Mouse (Mus musculus): ENCODE data around the gene Socs2. TPM values are rescaled to one million over a fixed set of nuclear protein-coding genes. Genes with fewer than 3 reads are reported as not detected.

Gene Socs2
- 30.7 and 39.6 TPM in 2 replicates for polyA plus RNA-seq (2016; fragmentation: Nextera tagmentation; extraction: Ambion mirVana)

DNA sequence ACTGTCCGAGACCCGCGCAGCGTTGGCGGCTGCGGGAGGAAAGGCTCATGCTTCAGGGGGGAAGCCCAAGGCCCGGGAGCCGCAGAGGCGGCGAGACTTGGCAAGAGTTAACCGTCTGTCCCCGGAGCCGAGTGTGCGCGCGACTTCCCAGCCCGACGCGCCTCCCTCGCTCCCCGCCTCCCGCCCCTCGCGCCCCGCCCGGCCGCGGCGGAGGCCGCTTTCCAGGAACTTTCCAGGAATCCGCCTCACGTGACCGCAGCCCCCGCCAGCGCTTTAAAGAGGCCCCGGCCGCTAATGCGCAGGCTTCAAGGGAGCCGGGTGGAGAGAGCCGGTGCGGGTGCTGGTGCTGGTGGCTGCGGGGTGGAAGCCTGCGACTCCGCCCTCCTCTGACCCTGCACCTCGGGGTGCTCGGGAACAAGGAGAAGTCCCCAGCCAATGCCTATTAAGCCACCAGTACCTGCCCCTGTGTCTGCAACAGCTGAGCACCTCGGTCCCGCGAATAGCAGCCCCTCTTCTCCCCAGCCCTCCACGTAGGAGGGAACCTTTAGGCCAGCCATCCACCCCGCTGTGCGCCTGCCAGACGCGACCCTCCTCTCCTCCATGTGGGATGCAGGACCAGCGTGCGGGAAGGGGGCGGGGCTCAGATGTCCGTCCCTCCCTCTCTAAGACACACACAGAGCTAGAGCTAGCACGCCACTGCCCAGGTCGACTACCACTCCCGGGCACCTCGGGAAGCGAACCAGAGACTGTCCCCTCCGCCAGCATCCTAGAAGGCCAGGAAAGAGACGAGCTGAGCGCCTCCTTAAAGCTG lies at the start of gene Socs2:
Socs2 (minus strand) TSS at position 496 of the 811 bp plus-strand sequence.
- peak within 1 kb of the TSS; percentile 89 for H3K27ac ChIP-seq
- WGBS: under 1% methylated on average over 66 of the region's 66 CpGs
- H3K4me3 ChIP-seq: peak within 1 kb of the TSS; percentile 79
- H3K27me3 ChIP-seq (ENCODE audit: insufficient read depth, poor library complexity, severe bottlenecking): peaks cover 20% of the 10 kb centered on the region
- peaks cover 29% of the 10 kb centered on the region for H3K4me1 ChIP-seq
- peak; percentile 96 for DNase-seq (ENCODE audit: low spot score)
- H3K9me3 ChIP-seq: no peaks in the 10 kb centered on the region
- no peaks in the 10 kb centered on the region for H3K36me3 ChIP-seq

DNA sequence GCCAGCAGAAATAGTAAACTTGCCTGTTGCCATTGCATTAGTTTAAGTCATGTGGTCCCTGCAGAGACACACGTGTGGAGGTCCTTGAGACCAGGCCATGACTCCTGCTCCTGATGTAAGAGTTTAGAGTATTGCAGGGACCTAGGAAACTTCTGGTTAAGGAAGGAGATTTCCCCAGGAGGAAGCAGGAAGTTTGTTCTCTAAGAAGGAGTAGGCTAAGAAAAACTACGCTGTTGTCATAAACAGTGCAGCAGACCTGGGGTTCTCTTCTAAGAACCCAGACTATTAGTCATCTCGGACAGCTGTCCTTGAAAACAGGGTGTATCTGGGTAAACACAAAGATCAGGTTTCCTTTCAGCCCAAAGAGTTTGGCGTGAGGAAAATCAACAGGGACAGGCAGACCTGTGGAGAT lies 48.5 kb upstream of the Socs2 start:
- Histone ChIP-seq H3K36me3 (no peaks in the 10 kb centered on the region), H3K27ac (no peak overlapping the region), H3K4me1 (peaks cover 7% of the 10 kb centered on the region; the same call in 1 of the 2 replicates), H3K9me3 (no peaks in the 10 kb centered on the region), H3K27me3 (ENCODE audit: insufficient read depth, poor library complexity, severe bottlenecking) (no peaks in the 10 kb centered on the region), H3K4me3 (no peak overlapping the region)
- no peak for DNase-seq (ENCODE audit: low spot score)
- WGBS: 33% methylated on average over 4 of the region's 4 CpGs

DNA sequence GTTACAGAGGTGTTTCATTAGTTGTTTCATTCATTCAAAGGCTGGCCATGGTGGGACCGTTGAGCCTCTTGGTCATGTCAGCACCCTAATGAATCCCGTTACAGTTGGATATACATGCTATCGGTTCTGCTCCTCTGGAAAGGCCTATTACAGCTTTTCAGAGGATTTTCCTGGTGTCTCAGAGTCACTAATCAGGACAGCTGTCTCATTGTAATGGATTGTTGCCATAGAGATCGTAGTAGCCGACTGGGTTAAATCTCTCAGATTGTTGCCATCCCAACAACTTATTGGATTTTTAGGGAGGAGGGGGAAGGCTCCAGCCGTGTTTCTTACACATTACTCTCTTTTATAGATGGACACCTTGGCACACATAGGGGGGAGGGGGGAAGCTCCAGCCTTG lies 47.5 kb upstream of the Socs2 start:
- Histone ChIP-seq H3K4me3 (no peak overlapping the region), H3K27ac (no peak overlapping the region), H3K9me3 (no peaks in the 10 kb centered on the region), H3K4me1 (peaks cover 7% of the 10 kb centered on the region; the same call in 1 of the 2 replicates), H3K36me3 (no peaks in the 10 kb centered on the region), H3K27me3 (ENCODE audit: insufficient read depth, poor library complexity, severe bottlenecking) (no peaks in the 10 kb centered on the region)
- WGBS: 74% methylated on average over 6 of the region's 6 CpGs
- DNase-seq (ENCODE audit: low spot score): no peak

DNA sequence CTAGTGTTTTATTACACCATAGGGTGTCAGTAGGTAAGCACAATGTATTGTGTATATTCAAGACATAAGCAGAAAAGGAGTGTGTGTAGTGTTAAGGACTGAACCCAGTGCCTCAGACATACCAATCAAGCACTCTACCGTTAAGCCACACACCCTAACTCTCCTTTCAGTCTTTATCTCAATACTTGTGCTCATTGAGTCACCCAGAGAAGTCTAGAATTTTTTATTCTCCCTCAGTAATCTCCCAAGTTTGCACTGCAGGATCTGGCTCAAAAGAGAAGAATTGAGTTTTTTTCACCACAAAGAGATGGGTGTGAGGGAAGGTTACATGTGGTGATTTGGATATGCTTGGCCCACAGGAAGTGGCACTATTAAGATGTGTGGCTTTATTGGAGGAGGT lies 45.3 kb upstream of the Socs2 start:
- no peak for DNase-seq (ENCODE audit: low spot score)
- no peak overlapping the region for H3K27ac ChIP-seq
- WGBS: 53% methylated on average over 1 of the region's 1 CpGs

DNA sequence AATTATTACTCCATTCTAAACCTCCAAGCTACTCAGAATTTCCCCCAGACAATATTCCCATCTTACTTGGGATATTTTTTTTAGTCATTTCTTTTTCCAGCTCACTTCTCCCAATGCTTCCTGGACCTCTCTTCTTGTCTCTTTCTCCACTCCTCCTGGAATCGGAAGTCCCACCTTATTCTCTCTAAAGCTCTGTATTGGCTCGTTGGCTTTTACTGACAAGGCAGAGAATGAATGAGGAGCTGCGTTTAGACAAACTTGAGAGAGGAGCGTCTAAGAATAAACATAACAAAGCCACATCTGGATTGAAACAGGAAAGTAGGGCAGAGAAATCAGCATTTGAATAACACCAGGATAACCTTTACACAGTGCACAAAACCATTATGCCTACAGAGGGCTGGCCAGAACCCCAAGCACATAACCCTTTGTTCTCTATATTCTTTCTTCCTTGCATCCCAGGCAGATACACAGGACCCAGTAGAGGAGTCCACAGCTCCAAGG lies 44.1 kb upstream of the Socs2 start:
- Histone ChIP-seq H3K4me1 (peaks cover 7% of the 10 kb centered on the region; the same call in 1 of the 2 replicates), H3K9me3 (no peaks in the 10 kb centered on the region), H3K36me3 (no peaks in the 10 kb centered on the region), H3K4me3 (no peak overlapping the region), H3K27me3 (ENCODE audit: insufficient read depth, poor library complexity, severe bottlenecking) (no peaks in the 10 kb centered on the region; the same call in 1 of the 2 replicates), H3K27ac (no peak overlapping the region)
- WGBS: 68% methylated on average over 4 of the region's 4 CpGs
- DNase-seq (ENCODE audit: low spot score): no peak

More for the DNA sequence above, 45.3 kb upstream of the Socs2 start:
- Histone ChIP-seq H3K4me1 (peaks cover 7% of the 10 kb centered on the region; the same call in 1 of the 2 replicates), H3K27me3 (ENCODE audit: insufficient read depth, poor library complexity, severe bottlenecking) (no peaks in the 10 kb centered on the region; the same call in 1 of the 2 replicates), H3K9me3 (no peaks in the 10 kb centered on the region), H3K36me3 (no peaks in the 10 kb centered on the region), H3K4me3 (no peak overlapping the region)

DNA sequence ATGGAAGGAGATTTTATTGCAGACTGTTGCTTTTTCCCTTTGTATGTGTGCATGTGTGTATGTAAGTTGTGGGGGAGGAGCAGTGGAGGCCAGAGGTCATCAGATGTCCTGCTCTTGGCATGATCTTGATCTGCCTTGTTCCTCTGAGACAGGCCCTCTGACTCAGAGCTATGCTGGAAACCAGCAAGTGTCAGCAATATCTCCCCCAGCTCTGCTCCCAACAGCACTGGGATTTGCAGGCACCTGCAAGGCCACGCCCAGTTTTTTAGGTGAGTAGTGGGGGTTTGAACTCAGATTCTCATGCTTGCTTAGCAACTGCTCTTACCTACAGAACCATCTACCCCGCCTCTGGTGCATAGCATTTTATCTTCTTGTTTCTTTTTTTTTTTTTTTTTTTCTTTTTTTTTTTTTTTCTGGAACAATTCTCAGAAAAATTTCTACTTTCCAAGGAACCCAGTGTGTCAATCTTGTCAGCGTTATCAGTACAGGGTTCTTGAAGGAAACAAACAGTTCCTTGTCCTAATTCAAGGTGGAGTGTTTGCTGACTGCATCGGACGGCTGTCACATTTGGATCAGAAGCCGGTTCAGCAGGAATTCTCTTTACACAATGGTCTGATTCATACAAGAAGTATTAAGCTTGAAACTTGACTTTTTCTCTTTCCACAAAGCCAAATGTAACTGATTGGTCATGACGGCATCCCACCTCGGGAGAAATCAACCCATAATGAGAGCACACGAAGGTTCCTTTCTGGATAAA lies 41.2 kb upstream of the Socs2 start:
- no peak for DNase-seq (ENCODE audit: low spot score)
- no peaks in the 10 kb centered on the region for H3K4me1 ChIP-seq
- WGBS: 79% methylated on average over 9 of the region's 9 CpGs
- no peaks in the 10 kb centered on the region; the same call in 1 of the 2 replicates for H3K27me3 ChIP-seq (ENCODE audit: insufficient read depth, poor library complexity, severe bottlenecking)
- no peak overlapping the region for H3K27ac ChIP-seq
- H3K9me3 ChIP-seq: no peaks in the 10 kb centered on the region
- H3K36me3 ChIP-seq: no peaks in the 10 kb centered on the region
- no peak overlapping the region for H3K4me3 ChIP-seq

DNA sequence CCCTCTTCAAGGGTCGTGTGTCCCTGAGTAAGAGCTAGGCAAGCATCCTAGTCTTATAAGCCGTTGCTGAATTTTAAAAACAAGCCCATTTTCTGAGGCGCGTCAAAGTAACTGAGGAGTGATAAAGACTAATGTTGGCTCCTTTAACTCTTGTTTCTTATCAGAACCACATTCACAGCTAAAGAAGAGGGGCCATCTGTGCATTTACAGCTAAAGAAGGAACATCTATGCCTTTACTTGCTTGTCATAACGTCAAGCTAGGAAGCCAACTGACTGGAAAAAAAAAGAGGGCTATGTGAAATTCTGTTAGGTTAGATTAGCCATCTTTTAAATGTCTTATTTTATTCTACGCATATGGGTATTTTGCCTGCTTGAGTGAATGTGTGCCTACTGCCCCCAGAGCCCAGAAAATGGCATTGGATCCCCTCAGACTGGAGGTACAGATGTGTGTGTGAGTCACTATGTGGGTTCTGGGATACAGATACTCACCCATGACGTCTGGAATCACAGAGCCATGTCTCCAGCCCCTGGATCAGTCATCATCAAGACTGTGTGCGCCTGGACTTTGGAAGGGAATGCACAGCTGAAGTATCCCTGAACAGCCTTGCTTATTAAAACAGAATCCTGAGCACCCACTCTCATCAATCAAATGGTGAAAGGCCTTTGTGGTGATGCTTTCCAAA lies 40.5 kb upstream of the Socs2 start:
- no peaks in the 10 kb centered on the region for H3K36me3 ChIP-seq
- no peak overlapping the region for H3K27ac ChIP-seq
- no peaks in the 10 kb centered on the region for H3K9me3 ChIP-seq
- WGBS: 70% methylated on average over 8 of the region's 8 CpGs
- H3K4me1 ChIP-seq: no peaks in the 10 kb centered on the region
- no peak for DNase-seq (ENCODE audit: low spot score)
- H3K27me3 ChIP-seq (ENCODE audit: insufficient read depth, poor library complexity, severe bottlenecking): no peaks in the 10 kb centered on the region; the same call in 1 of the 2 replicates
- H3K4me3 ChIP-seq: no peak overlapping the region

DNA sequence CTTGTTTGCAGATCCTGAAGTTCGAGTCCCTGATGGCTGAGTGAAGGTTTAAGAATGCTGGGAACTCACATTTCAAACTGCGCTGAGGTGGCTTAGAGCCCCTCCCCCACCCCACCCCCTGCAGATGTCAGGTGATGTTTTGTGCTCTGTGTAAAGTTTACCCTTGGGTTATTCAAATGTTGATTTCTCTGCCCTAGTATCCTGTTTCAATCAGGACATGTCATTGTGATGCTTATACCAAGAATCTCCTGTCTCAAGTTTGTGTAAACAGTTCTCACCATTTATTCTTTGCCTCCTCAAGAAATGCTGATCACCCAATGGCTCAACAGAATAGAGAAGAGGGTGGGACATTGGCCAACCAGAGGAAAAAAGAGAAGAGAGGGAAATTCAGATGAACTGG lies 39.1 kb upstream of the Socs2 start:
- DNase-seq (ENCODE audit: low spot score): no peak
- 53% methylated on average over 2 of the region's 2 CpGs for WGBS
- no peaks in the 10 kb centered on the region for H3K9me3 ChIP-seq
- no peaks in the 10 kb centered on the region for H3K36me3 ChIP-seq
- H3K27me3 ChIP-seq (ENCODE audit: insufficient read depth, poor library complexity, severe bottlenecking): no peaks in the 10 kb centered on the region; the same call in 1 of the 2 replicates
- H3K27ac ChIP-seq: no peak overlapping the region
- H3K4me3 ChIP-seq: no peak overlapping the region
- H3K4me1 ChIP-seq: no peaks in the 10 kb centered on the region

DNA sequence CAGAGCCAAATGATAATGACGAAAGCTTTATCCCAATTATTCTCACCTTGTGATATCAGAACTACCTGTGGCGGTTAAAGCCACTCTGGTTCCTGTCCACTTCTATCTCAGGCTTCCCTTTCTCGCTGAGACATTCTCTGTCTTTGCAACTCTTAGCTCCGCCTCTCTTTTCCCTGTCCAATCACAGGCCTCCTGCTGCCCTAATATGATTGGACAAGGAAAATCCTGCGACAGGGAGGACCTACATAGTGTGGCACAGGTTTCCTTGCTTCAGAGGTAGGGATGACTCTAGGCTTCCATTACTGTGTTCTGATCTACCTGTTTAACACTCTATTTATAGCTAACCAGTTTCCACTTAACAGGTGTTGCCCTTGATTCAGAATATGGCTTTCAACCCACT lies 36.3 kb upstream of the Socs2 start:
- Histone ChIP-seq H3K9me3 (no peaks in the 10 kb centered on the region), H3K4me3 (no peak overlapping the region), H3K27ac (no peak overlapping the region), H3K4me1 (peaks cover 8% of the 10 kb centered on the region), H3K27me3 (ENCODE audit: insufficient read depth, poor library complexity, severe bottlenecking) (no peaks in the 10 kb centered on the region), H3K36me3 (no peaks in the 10 kb centered on the region)
- DNase-seq (ENCODE audit: low spot score): no peak
- 80% methylated on average over 5 of the region's 5 CpGs for WGBS

DNA sequence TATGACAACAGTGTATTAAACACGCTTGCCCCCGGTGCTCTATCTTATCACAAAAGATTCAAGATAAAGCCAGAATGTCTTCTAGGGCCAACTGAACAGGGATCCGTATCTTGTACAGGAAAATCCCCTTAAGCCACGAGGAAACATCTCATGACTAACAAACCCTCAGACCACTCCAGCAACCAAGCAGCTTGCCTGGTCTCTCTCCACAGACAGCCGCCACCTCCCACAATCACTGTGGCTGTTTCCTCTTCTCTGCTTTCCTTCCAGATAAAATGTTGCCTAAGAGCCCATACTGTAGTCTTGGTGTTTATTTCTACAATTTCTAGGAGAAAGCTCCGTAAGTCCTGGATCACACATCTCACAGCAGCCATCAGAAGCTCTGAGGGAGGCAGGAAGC lies 32.1 kb upstream of the Socs2 start:
- 32% methylated on average over 6 of the region's 6 CpGs for WGBS

DNA sequence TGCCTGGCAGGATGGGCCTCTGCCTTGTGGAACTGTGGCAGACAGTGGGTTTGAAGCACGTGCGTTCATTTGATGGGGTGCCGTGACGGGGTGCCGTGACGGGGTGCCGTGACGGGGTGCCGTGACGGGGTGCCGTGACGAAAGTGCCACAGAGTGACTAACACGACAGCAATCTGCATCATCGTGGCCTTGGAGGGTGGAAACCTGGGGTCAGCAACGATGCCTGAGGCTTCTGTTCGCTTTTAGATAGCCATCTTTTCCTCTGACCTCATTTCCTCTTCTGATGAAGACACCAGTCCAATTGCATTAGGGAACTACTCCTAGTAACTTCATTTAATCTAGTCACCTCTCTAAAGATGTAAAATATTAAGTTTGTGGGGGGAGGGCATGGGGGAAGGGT lies 31.0 kb upstream of the Socs2 start:
- H3K9me3 ChIP-seq: no peaks in the 10 kb centered on the region
- no peak overlapping the region for H3K4me3 ChIP-seq
- WGBS: 95% methylated on average over 16 of the region's 16 CpGs
- peaks cover 8% of the 10 kb centered on the region for H3K4me1 ChIP-seq
- no peaks in the 10 kb centered on the region for H3K36me3 ChIP-seq
- no peak overlapping the region for H3K27ac ChIP-seq
- H3K27me3 ChIP-seq (ENCODE audit: insufficient read depth, poor library complexity, severe bottlenecking): 0 out of 2 replicates have a peak, but pooled peaks cover 11% of the 10 kb centered on the region
- no peak for DNase-seq (ENCODE audit: low spot score)

More for the DNA sequence above, 32.1 kb upstream of the Socs2 start:
- no peak overlapping the region for H3K4me3 ChIP-seq
- no peak for DNase-seq (ENCODE audit: low spot score)
- peaks cover 8% of the 10 kb centered on the region for H3K4me1 ChIP-seq
- no peaks in the 10 kb centered on the region for H3K36me3 ChIP-seq
- 0 out of 2 replicates have a peak, but pooled peaks cover 11% of the 10 kb centered on the region for H3K27me3 ChIP-seq (ENCODE audit: insufficient read depth, poor library complexity, severe bottlenecking)
- H3K27ac ChIP-seq: no peak overlapping the region
- no peaks in the 10 kb centered on the region for H3K9me3 ChIP-seq

Measured in heart, embryonic 10.5 days (tissue).